Mouse (Mus musculus) hindbrain, postnatal 0 days (tissue): ENCODE measurements at regions not wholly inside any gene's neighbourhood (a gene's known extent, or its start where the extent isn't known, plus 50 kb on each side); places are given as distances from the start of the nearest gene placed in this dataset.
A peak's percentile ranks its signal among the peaks of the same experiment; 100 is the strongest.

ENCODE experiments used
- ATAC-seq: fragments of 200-750 bp; cut with Nextera tagmentation; 2 replicates; pipeline ENCODE4 v1.8.0; 2017; ENCODE audit warnings: mild to moderate bottlenecking, moderate TSS enrichment, moderate library complexity
- DNase-seq: peaks from one replicate; pipeline ENCODE4 v3.0.0-alpha.2; 2015; ENCODE audit warnings: low spot score
- H3K27ac ChIP-seq: fragments of 300-500 bp; sonication (generic); 2 replicates; pipeline ENCODE4 v1.5.1; 2014; ENCODE audit warnings: mild to moderate bottlenecking
- H3K27me3 ChIP-seq: fragments of 300-500 bp; sonication (generic); 2 replicates; pipeline ENCODE4 v1.6.1; 2014; ENCODE audit warnings: low read length, mixed read lengths; ENCODE audit not compliant: insufficient read depth
- H3K36me3 ChIP-seq: fragments of 300-500 bp; sonication (generic); 2 replicates; pipeline ENCODE4 v1.6.1; 2014; ENCODE audit warnings: low read length, mixed read lengths; ENCODE audit not compliant: insufficient read depth
- H3K4me1 ChIP-seq: fragments of 300-500 bp; sonication (generic); 2 replicates; pipeline ENCODE4 v1.6.1; 2014; ENCODE audit warnings: antibody characterized with exemption, low read length, mixed read lengths; ENCODE audit not compliant: insufficient read depth
- H3K4me2 ChIP-seq: fragments of 300-500 bp; sonication (generic); 2 replicates; pipeline ENCODE4 v1.6.1; 2014; ENCODE audit warnings: low read depth, mild to moderate bottlenecking, low read length, moderate library complexity, mixed read lengths
- H3K4me3 ChIP-seq: fragments of 300-500 bp; sonication (generic); 2 replicates; pipeline ENCODE4 v1.5.1; 2014; ENCODE audit warnings: low read length
- H3K9ac ChIP-seq: fragments of 300-500 bp; sonication (generic); replicated peaks from 2 replicates; pipeline ENCODE4 v1.6.1; 2014; ENCODE audit warnings: mild to moderate bottlenecking, low read length, moderate library complexity, mixed read lengths
- H3K9me3 ChIP-seq: fragments of 300-500 bp; sonication (generic); 2 replicates; pipeline ENCODE4 v1.6.1; 2016; ENCODE audit warnings: low read length, mixed read lengths
- CTCF ChIP-seq: IDR thresholded peaks from 2 replicates; pipeline ENCODE4 v1.5.1; 2016; ENCODE audit warnings: antibody characterized with exemption, control low read depth, low read depth
- WGBS: fragments of 180-500 bp; shearing (Covaris S2); extraction: QIAGEN DNeasy Blood & Tissue Kit; methylation state at CpG from one replicate; pipeline ENCODE4 v1.1.7; 2014; 5-methylcytosine and 5-hydroxymethylcytosine counted together

- ATAC-seq, result no peak
- Histone ChIP-seq H3K4me2 (no peak overlapping the region), H3K36me3 (no peaks in the 10 kb centered on the region), H3K4me1 (no peaks in the 10 kb centered on the region), H3K27ac (no peak overlapping the region), H3K4me3 (no peak overlapping the region), H3K27me3 (no peaks in the 10 kb centered on the region), H3K9ac (no peak overlapping the region), H3K9me3 (no peaks in the 10 kb centered on the region)
- 97% methylated on average over 6 of the region's 6 CpGs for WGBS
- no peak for TF ChIP-seq CTCF
- no peak for DNase-seq
Observed at GRCm38 (mm10) chr12:52622398-52622797, 76.8 kb upstream of the Akap6 start.

DNA sequence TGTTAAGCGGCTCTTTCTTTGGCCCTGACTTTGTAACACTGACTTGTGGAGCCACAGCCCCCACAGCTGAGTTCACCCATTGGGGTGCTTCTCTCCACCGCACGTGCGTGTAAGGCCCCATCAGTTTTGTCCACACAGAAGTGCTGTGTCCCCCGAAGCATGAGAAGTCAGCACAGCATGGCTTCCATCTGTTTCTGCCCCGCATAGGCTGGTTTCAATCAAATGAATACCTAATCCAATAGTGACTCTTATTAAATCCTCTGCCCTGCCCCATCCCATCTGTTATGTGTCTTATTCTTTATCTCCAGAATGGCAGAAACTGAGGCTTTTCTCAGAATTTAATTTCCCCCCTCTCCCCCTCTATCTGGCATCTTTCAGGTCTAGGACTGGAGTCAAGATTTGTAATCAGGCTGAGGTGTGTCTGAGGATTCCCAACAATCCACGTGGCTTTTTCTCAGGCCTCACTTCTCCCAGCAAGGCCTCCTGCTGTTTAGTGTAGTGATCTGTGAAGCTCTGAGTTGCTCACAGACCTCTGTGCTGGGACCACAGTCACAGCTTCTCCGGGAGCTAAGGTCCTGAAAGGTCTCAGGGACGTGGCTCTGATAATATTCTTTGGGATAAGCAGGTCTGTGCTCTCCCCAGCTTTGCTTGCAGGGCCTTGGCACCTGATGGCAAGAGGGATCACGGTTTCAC is 75.6 kb upstream of the Akap6 start:
- H3K27ac ChIP-seq, result 0 out of 2 replicates have a peak overlapping the region, but pooled peaks have one; percentile 34
- no peak overlapping the region for H3K9ac ChIP-seq
- peak; percentile 63 for DNase-seq
- no peaks in the 10 kb centered on the region for H3K27me3 ChIP-seq
- H3K9me3 ChIP-seq, result no peaks in the 10 kb centered on the region
- H3K4me2 ChIP-seq, result no peak overlapping the region
- no peaks in the 10 kb centered on the region for H3K36me3 ChIP-seq
- WGBS, result 39% methylated on average over 10 of the region's 10 CpGs
- TF ChIP-seq CTCF, result no peak
- H3K4me3 ChIP-seq, result no peak overlapping the region
- no peaks in the 10 kb centered on the region for H3K4me1 ChIP-seq
- peak; percentile 79 for ATAC-seq

GRCm38 (mm10) chr12:52624871-52625270 is 74.3 kb upstream of the Akap6 start:
- H3K9me3 ChIP-seq, result no peaks in the 10 kb centered on the region
- H3K27ac ChIP-seq, result no peak overlapping the region
- no peak for TF ChIP-seq CTCF
- no peaks in the 10 kb centered on the region for H3K27me3 ChIP-seq
- no peak overlapping the region for H3K9ac ChIP-seq
- ATAC-seq, result no peak
- WGBS, result 79% methylated on average over 1 of the region's 1 CpGs
- H3K36me3 ChIP-seq, result no peaks in the 10 kb centered on the region
- no peak overlapping the region for H3K4me3 ChIP-seq
- no peak for DNase-seq
- no peaks in the 10 kb centered on the region for H3K4me1 ChIP-seq
- H3K4me2 ChIP-seq, result no peak overlapping the region

GRCm38 (mm10) chr12:52628771-52629170 is 70.4 kb upstream of the Akap6 start:
- H3K4me2 ChIP-seq, result no peak overlapping the region
- no peak overlapping the region for H3K27ac ChIP-seq
- DNase-seq, result no peak
- TF ChIP-seq CTCF, result no peak
- no peaks in the 10 kb centered on the region for H3K4me1 ChIP-seq
- no peak for ATAC-seq
- H3K4me3 ChIP-seq, result no peak overlapping the region
- H3K27me3 ChIP-seq, result no peaks in the 10 kb centered on the region
- H3K9ac ChIP-seq, result no peak overlapping the region
- no peaks in the 10 kb centered on the region for H3K9me3 ChIP-seq
- WGBS, result 68% methylated on average over 5 of the region's 5 CpGs
- no peaks in the 10 kb centered on the region for H3K36me3 ChIP-seq

GRCm38 (mm10) chr12:52635121-52635878 is 63.9 kb upstream of the Akap6 start:
- Histone ChIP-seq H3K27me3 (no peaks in the 10 kb centered on the region), H3K27ac (no peak overlapping the region), H3K9me3 (no peaks in the 10 kb centered on the region), H3K36me3 (no peaks in the 10 kb centered on the region), H3K4me3 (no peak overlapping the region), H3K4me1 (no peaks in the 10 kb centered on the region), H3K9ac (no peak overlapping the region), H3K4me2 (no peak overlapping the region)
- ATAC-seq (no peak), DNase-seq (peak; percentile 37)
- TF ChIP-seq CTCF, result peak; percentile 50
- 70% methylated on average over 8 of the region's 8 CpGs for WGBS

DNA sequence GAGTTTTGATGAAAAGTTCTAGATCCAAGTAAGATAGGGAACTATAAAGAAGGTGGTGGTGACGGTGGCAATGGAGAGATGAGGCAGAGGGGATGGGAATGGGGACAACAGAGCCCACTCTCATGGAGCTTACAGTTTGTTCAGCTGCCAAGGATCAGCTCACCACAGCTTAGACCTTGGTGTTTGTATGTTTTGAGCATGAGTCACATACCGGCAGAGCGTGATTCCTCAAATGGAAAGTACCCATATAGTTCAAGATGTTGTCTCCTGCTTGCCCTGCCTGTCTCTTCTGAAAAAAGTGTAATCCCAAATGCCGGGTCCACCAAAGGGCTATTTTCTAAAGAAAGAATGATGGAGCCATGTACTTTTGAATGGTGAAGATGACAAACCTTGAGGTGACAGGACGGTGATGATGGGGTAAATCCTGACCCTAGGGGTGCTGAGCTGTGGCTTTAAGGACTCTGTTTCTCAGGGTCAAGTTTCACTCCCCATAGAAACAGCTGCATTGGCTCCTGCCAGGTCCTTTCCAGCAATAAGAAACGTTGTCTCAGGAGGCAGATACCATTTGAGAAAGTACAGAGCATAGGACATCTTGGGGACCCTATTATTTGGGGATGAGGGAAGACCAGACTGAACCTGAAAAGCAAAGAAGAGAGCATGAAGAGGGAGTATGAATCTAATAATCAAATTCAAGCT is 62.8 kb upstream of the Akap6 start:
- ATAC-seq (no peak), DNase-seq (no peak)
- Histone ChIP-seq H3K27ac (no peak overlapping the region), H3K9me3 (no peaks in the 10 kb centered on the region), H3K27me3 (no peaks in the 10 kb centered on the region), H3K4me2 (no peak overlapping the region), H3K4me3 (no peak overlapping the region), H3K36me3 (no peaks in the 10 kb centered on the region), H3K9ac (no peak overlapping the region), H3K4me1 (no peaks in the 10 kb centered on the region)
- no peak for TF ChIP-seq CTCF
- WGBS, result 75% methylated on average over 6 of the region's 6 CpGs
